Mouse (Mus musculus): ENCODE data around the gene Selenbp1.

The Selenbp1 gene

DNA sequence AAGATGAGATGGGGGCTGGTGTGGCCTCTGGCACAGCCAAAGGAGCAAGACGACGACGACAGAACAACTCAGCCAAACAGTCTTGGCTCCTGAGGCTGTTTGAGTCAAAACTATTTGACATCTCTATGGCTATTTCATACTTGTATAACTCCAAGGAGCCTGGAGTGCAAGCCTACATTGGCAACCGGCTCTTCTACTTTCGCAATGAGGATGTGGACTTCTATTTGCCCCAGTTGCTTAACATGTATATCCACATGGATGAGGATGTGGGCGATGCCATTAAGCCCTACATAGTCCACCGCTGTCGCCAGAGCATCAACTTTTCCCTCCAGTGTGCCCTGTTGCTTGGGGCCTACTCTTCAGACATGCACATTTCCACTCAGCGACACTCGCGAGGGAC is 51.5 kb downstream of the Selenbp1 start:
- no peak for DNase-seq

DNA sequence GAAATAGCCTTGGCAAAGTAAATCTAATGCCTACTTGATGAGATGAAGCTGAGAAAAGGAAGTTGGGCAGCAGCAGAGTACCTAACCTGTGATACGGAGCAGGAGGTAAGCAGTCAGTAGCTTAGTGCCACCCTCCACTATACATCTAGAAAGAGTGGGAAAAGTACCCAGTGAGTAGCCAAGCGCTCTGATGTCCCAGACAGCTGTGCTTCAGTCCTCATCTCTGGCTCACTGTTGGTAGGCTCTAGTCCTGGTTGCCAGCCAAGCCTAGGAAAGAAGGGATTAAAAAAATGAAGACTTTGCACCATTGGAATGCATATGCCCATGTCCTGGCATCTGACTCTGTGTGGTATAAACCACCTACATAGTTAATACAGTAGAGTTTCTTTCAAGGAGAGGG is 52.7 kb downstream of the Selenbp1 start:
- DNase-seq: no peak

GRCm38 (mm10) chr3:94987578-94987977 is 54.7 kb downstream of the Selenbp1 start:
- peak; percentile 49 to 55 for DNase-seq

DNA sequence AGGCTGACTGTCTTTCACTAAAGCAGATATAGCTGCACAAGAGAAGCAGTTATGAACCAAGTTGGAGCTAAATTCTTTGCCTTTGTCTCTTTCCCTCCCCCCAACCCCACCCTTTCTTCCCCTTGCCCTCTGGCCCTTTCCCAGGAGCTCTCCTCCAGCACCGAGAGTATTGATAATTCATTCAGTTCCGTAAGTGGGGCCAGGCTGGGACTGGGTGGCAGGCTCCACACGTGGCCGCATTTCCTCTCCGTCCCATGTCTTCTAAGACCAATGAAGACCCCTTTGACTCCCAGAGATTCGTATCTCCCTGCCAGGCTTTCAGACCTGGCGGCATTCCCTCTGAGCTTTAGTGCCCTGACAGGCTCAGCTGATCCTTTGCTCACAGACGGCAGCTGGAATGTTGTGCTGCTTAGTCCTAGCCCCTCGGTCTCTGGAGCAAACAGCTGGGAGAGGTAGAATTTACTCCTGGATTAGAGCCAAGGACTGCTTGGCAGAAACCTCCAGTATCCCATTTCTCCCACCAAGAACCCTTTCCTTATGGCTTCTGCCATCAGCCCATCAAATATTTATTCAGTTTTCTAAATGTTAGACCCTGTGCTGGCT is 56.4 kb downstream of the Selenbp1 start:
- peak; percentile 24 to 38 for DNase-seq
